Mouse (Mus musculus): ENCODE measurements around the gene Arsa.

- TF ChIP-seq CTCF (IDR thresholded peaks at IDR 0.05; ENCODE audit: insufficient read depth, low read length) (no peak), POLR2A (IDR thresholded peaks at IDR 0.05; ENCODE audit: borderline replicate concordance, extremely low read depth, low read depth, low read length) (no peak)
Observed at GRCm38 (mm10) chr15:89431806-89432205, 45.4 kb downstream of the Arsa start.
